Mouse (Mus musculus): Measurements from ENCODE around the gene Hspbp1. TPM values are rescaled to one million over a fixed set of nuclear protein-coding genes. Genes with fewer than 3 reads are reported as not detected.
A peak's percentile ranks its signal among the peaks of the same experiment; 100 is the strongest.

Gene Hspbp1
- total RNA-seq, 2 experiments from 2014 or later = 21.8 to 23.1 TPM

DNA sequence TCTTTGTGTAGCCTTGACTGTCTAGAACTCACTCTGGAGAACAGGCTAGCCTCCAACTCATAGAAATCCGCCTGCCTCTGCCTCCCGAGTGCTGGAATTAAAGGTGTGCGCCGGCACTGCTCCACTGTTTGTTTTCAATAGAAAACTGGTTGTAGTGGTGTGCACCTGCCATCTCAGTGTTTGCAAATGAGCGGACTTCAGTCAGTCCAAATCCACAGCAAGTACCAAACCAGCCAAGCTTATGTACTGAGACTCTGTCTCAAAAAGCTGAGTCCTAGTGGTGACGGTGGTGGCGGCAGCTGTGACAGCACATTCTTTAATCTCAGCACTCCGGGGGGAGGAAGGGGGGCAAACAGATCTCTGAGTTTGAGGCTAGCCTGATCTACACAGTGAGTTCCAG lies 16.4 kb downstream of the Hspbp1 start:
- no peak for DNase-seq

- no peak for DNase-seq
These were observed 18.0 kb downstream of the Hspbp1 start for GRCm38 (mm10) chr7:4666871-4667270.

DNA sequence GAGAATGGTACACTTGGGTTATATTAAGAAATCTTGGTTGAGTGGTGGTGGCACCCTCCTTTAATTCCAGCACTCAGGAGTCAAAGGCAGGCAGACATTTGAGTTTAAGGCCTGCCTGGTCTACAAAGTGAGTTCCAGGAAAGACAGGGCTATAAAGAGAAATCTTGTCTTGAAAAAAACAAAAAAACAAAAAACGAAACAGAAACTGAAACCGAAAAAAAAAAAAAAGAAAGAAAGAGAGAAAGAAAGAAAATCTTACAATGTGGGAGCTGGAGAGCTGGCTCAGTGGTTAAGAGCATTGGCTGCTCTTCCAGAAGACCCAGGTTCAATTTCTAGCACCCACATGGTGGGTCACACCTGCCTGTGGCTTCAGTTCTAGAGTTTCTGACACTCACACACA lies 21.1 kb downstream of the Hspbp1 start:
- DNase-seq = no peak

DNA sequence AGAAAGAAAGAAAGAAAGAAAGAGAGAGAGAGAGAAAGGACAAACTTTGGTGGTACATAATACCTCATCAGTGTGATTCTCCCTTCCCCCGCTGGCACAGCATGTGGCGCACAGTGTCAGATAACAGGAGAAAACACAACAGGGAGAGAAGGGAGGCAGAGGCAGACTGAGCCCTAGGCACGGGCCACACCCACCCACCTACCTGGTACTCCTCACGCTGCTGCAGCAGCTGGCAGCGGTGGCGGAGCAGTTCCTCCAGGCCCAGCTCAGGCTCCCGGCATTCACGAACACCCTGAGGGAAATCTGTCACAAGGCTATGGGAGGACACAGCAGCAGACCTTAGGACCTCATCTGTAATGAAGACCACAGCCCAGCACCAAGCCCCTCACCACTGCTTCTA lies 21.7 kb downstream of the Hspbp1 start:
- DNase-seq = no peak

- no peak for DNase-seq
These were observed 24.9 kb downstream of the Hspbp1 start for GRCm38 (mm10) chr7:4659911-4660443.

GRCm38 (mm10) chr7:4658912-4659551 lies 25.8 kb downstream of the Hspbp1 start, which contains the start of gene Ppp6r1:
Ppp6r1 (minus strand) TSS chr7:4659019.
- DNase-seq = peak; percentile 98

GRCm38 (mm10) chr7:4658128-4658907 lies 26.6 kb downstream of the Hspbp1 start:
- DNase-seq = no peak

DNA sequence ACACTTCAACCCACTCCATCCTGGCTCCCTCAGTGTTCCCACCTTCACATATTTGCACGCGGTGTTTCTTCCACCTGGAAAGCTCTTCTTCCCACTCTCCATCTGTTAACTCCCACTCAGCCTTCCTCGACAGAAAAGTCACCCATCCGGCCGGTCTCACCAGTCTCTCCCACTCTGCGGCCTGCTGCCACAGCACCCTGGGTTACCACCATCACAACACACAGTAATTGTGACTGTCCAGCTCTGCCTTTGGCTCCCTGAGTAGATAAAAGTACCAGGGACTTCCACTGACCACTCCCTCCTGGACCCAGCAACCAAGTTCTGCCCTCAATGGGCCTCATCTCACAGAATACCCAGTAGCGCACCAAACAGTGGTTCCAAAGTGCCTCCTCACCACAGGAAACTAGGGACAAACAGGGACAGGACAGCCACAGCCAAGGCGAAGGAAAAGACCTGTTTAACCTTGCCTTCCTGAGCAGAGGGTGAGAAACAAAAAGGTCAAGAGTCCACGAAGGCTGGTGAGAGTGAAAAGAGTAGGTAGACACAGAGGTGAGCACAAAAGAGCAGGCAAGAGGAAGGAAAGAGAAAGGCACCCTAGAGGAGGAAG lies 27.2 kb downstream of the Hspbp1 start:
- DNase-seq = no peak

- no peak for DNase-seq
These were observed 28.1 kb downstream of the Hspbp1 start for GRCm38 (mm10) chr7:4656818-4657217.

- no peak for DNase-seq
These were observed 29.0 kb downstream of the Hspbp1 start for GRCm38 (mm10) chr7:4655916-4656315.

- no peak for DNase-seq
These were observed 29.5 kb downstream of the Hspbp1 start for GRCm38 (mm10) chr7:4655393-4655792.

DNA sequence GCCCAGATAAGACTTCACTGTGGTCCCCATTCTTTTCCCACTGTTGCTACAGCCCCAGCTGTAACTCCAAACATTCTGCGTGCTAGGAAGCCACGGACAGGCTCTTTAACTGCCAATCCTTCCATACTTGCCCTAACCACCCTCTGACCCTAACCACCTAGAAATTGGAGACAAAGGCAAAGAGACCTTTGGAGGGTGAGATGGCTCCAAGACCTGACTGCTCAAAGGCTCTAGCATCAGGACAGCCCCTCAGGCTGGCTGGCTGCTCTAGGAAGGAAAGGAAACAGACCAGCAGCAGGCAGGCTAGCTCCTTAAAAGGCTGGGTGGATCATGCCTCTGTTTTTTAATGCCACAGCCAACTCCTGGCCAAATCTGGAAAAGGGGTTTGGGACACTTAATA lies 30.6 kb downstream of the Hspbp1 start:
- DNase-seq = no peak

DNA sequence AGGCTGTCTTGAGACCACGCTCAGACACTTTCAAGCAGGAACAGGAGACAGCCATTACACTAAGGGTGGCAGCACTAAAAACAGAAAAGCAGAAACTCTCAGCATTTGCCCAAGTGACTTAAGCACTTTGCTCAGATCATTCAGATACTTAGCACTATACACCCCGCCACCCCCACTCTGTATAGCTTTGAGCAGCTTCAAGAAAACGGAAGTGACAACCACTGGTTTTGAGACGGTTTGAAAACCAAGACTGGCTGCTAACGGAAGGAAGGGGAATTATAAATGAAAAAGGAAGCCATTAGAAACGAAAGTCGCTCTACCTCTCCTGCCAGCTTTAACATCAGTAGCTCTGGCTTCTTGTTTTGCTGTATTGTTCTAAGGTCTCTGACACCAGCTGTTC lies 31.1 kb downstream of the Hspbp1 start:
- DNase-seq = no peak

DNA sequence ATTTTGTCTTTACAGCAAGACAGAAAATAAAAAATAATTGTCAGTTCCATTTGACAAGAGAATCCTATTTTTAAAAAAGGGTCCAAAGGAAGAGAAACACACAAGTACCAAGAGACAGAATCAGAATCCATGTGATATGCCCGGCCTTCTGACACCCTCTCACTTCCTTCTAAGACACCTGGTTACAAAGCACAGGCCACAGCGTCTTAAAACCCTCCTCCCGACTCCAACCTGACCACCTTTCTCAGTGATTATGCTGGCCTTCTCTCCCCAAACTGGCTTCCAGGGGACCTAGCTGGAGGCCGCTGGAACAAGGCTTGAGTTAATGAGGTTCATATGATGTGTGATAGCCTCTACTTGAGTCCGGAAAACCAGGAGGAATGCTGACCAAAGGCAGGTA lies 31.5 kb downstream of the Hspbp1 start:
- DNase-seq = no peak

- no peak for DNase-seq
These were observed 32.1 kb downstream of the Hspbp1 start for GRCm38 (mm10) chr7:4652726-4653125.

- no peak for DNase-seq
These were observed 33.3 kb downstream of the Hspbp1 start for GRCm38 (mm10) chr7:4651581-4651980.

DNA sequence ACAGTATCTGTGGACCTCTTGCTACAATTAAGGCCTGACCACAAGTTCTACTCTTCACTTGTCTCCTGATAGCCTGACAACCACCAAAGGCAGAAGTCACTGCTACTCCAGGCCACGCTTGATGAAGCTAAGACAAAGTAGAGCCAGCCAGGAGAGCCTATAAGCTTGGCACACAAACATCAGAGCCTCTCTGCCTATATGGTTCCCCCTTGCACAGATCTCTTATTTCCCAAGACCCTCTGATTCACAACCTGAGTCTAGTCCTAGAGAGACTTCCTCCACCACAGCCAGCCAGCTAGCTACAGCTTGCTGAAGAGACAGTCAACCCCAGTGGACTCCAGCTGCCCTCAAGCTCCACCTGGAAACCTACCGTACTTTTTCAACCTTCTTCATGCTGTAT lies 36.9 kb downstream of the Hspbp1 start:
- DNase-seq = no peak

DNA sequence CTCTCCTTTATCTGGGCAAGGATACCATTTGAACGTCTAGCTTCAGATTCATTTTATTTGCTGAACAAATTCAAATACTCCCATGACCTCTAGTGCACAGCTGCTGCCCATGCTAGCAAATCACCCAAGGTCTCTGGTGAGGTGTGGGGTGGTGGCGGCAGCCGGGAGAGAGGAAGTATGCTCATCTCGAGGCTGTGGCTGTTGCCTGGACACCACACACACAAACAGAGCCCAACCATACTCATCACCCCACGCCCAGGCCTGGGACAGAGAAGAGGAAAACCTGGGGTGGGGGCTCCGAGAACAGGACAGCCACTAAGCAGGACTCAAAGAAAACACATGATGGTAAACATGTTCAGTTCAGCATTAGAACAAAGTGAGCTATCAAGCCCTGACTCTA lies 37.6 kb downstream of the Hspbp1 start:
- DNase-seq = no peak

DNA sequence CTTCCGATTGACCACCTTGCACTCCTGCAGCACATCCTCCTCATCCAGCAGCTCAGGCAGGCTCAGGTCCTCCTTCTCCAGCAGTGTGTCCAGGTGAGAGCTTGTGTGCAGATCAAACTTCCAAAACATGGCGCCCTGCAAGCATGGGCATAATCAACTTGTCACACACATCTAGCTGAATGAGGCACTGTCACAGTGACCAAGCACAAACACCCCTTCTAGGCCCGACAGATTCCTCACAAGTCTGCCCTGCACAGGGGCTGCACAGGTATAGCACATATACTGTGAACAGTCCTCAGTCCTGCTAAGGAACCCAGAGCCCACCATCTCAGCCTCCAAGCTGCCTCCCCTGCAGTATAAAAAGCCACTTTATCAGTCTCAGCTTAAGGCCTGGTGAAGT lies 38.1 kb downstream of the Hspbp1 start:
- no peak for DNase-seq

DNA sequence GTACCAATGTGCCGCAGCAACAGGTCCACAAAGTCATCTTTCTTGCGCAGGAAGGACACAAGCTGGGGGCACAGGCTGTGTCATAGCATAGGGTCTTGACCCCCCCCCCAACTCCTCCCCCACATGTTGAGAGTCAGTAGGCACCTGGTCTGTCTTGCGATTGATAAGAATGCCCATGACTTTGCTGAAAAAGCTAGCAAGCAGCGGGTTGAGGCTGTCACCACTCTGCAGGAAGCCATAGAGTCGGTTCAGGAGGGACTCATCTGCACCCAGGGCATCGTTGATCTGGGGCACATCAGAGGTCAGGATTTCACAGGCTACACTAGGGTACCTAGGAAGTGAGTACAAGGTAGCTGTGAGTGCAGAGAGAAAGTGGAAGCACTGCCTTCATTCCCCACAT lies 41.6 kb downstream of the Hspbp1 start:
- DNase-seq = no peak

DNA sequence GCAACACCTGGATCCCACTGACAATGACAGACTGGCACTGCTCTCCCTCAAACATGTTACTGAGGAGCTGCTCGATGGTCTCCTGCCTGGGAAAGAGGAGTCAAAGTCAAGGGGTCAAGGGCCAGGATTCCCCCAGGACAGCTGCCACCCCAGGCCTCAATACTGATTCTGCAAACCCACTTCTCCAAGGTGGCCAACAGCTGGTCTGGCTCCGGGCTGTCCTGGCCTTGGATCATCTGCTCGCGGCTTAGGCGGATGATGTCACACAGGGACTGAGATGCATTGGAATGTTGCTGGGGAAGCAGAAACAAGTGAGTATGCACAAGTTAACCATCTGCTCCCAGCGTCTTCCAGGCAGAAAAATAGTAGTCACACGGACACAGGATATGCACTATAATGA lies 42.9 kb downstream of the Hspbp1 start:
- no peak for DNase-seq

DNA sequence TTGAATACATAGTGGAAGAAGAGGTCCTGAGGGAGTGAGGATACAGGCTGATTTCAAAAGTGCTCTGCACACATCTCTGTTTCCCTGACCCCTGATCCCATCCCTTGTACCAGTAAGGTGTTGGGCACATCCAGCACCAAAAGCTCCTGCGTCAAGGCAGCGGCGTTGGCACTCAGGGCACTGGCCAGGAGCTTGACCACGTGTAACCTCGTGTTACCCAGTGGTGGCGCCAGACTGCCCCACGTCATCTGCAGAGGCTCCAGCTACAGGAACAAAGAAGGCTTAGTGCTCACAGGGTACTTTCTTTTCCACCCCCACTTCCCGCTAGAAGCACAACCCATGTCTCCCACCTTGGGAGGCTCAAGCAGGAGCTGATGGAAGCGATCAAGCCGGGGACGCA lies 43.7 kb downstream of the Hspbp1 start:
- DNase-seq = no peak

GRCm38 (mm10) chr7:4636179-4636578 lies 48.7 kb downstream of the Hspbp1 start:
- no peak for DNase-seq

All from gastrocnemius, postnatal 25 days (tissue).